Mouse (Mus musculus) cortical plate, adult 2 months (tissue): ENCODE data around the gene Htra2.

ENCODE experiments used
- CTCF ChIP-seq: fragments of 200-500 bp; IDR thresholded peaks from 2 replicates; pipeline ENCODE4 v1.5.1; 2011; ENCODE audit warnings: mild to moderate bottlenecking, control low read depth, low read length; ENCODE audit not compliant: insufficient read depth; ENCODE audit errors: extremely low read depth
- POLR2A ChIP-seq: fragments of 200-500 bp; IDR thresholded peaks from 2 replicates; pipeline ENCODE4 v1.6.1; 2011; ENCODE audit warnings: mild to moderate bottlenecking, low read length, control low read depth; ENCODE audit not compliant: insufficient read depth; ENCODE audit errors: extremely low read depth

GRCm38 (mm10) chr6:83005444-83006011 is 49.5 kb downstream of the Htra2 start:
- TF ChIP-seq CTCF: no peak
- TF ChIP-seq POLR2A: no peak
